Mouse (Mus musculus) regulatory T cell (primary cell): ENCODE measurements around the gene Sumf1.

ENCODE experiments used
- in situ Hi-C: fragments of 300-600 bp; cut with MboI, MseI; formaldehyde crosslinking; loops from one replicate; pipeline ENCODE4 v1.15.1; 2025; ENCODE audit warnings: high pct_unique_total_duplicates

Gene Sumf1

DNA sequence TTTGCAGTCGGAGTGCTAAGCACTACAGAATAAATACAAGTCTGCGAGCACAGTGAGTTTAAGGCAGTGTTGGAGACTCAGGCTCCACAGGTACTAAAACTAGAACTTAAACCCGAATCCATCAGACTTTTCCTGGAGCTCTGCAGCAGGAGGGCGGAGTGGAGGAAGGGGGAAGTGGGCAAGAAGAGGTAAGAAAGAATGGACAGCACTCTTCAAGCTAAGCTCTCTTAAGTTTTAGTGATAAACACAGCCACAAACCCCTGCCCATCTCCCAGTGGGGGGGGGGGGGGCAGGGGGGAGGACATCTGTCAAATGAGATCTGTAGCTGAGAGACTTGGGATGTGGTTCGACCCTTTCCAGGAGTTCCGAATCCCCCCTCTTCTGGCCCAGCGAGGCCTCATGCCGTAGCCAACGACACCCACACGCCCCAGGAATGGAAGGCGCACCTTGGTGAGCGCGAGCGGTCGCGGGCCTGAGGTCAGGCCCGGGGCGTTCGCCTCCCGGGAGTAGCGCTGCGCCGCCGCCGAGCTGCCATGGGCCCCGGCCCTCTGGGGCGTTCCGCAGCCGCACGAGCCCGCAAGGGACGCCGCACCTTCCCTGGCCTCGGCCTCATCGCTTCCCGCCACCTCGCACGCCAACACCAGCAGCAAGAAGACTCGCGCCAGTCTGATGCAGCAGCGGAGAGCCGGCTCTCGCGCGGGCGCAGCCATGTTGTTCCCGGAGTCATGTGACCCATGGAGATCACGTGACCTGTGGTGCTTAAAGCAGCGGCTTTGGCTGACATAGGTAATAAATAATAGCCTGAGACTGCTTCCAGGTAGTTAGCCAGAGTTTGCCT lies at the start of gene Sumf1:
Sumf1 (minus strand) TSS at position 736 of the 838 bp plus-strand sequence.
- in situ Hi-C loops: loop anchor here (25.0 kb wide), 1 partner anchor 1398 kb away; no protein-coding TSS in a partner anchor

DNA sequence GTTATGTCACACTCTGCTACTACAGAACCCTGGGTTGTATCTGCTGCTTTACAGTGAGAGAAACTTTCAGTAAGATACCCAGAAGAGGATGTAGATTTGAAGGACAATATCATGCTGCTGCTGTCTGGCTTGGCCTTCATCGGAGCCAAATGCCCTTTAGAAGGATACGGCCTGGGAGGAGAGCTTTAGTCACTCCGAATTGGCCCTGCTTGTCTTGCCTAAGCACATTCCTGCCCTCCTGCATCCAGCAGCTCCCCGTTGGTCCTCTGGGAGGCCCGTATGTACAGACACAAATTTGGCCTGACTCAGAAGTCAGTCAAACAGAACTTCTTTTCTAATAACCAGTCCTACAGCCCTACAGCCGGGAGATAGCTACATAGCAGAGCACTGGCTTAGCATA lies 49.2 kb upstream of the Sumf1 start:
- in situ Hi-C loops: no loop called here

GRCm38 (mm10) chr6:108233070-108233469 lies 47.7 kb upstream of the Sumf1 start:
- in situ Hi-C loops: no loop called here

DNA sequence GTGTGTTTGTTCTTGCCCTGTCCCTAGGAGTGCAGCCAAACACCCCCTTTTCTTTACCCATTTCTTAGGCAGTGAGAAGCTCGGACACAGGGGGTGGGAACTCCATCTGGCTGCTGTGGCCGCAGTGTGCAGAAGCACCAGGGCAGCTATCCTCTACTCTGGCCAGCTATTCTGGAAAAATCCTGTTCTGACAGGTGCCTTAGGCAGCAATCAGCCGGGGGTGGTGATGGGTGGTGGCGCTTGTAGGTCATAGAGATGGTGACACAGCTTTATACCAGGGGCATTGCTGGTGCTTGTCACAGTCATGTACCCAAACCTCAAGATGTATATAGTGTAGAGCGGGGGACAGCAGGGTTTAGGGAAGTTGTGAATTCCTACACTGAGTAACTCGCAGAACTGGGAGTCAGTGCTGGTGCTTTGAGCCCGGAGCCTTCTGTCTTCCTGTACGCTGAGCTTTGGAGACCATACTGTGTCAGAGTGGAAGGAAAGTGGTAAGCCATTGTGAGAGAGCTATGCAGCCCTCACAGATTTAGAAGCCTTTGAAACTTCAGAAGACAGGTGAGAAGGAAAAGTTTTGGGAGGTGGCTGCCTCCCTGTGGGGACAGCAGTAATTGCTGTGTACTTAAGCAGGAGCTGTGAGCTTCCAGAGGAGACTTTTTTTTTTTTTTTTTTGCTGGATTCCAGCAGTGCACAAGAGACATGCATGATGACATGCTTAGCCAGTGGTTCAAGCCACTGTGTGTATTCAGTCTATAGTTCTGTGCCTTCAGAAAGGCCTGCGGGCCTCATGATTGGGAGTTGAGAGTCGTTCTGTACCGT lies 46.7 kb upstream of the Sumf1 start:
- in situ Hi-C loops: no loop called here

DNA sequence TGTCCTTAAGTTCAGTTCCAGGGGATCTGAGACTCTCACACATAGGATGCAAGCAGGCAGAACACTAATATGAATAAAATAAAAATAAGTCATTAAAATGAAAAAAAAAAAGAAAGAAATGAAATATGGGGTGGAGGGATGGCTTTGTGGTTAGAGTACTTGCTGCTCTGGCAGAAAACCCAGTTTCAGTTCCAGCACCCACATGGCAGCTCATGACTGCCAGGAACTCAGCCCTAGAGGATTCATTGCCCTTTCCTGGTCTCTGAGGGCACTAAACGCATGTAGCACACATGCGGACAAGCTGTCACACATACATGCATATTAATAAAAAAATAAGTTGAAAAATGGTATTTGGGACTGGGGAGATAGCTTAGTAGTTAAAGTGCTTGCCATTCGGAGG lies 45.2 kb upstream of the Sumf1 start:
- in situ Hi-C loops: no loop called here

GRCm38 (mm10) chr6:108228601-108229000 lies 43.2 kb upstream of the Sumf1 start:
- in situ Hi-C loops: no loop called here

DNA sequence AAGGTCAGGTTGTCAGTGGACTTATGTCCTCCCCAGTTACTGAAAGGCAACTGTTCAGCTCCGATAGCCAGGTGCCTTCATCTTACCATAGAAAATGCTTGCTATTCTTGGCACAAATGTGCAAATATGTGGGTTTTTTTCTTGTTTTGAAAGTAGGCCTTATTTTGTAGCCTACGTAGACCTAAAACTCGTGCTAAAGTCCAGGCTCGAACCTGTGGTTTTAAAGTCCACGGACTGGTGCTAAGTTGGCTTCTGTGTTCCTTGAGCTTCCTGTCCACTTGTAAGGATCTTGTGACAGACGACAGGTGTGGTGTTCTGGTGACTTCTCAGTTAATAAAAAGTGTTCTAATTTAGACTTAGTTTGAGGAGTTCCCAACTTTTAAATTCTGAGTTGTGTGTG lies 42.7 kb upstream of the Sumf1 start:
- in situ Hi-C loops: no loop called here

DNA sequence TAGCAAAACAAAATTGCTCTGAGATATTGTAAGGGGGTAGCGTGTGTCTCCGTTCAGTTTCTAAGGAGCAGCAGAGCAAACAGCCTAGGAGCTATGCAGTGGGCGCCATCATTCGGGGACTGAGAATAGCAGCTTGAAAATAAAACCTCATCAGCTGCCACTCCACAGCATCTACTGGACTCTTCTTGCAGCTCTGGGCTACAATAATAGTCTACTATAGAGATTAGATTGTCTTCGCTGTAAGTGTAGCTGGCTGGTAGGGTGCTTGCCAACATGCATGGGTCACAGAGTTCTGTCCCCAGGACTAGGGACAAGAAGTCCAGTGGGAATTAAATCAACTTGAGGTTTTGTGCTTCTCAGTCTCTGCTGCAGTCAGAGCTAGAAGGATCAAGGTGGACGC lies 42.1 kb upstream of the Sumf1 start:
- in situ Hi-C loops: no loop called here

DNA sequence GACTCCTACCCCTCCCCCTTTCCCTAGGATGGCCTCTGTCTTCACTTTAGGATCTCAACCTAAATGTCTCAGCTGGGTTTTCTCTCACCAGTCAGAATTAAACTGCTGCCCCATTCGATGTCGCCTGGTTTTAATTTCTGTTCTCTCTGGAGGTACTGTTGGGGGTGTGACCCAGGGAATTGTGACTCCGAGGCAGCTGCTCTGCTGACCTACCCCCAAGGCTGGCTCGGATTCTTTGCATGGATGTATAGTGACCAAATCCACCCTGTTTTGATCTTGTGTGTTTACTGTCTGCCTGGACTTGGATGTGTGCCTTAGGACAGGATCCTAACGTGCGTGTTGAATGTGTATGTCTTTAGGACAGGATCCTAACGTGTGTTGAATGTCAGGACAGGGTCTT lies 40.8 kb upstream of the Sumf1 start:
- in situ Hi-C loops: no loop called here

DNA sequence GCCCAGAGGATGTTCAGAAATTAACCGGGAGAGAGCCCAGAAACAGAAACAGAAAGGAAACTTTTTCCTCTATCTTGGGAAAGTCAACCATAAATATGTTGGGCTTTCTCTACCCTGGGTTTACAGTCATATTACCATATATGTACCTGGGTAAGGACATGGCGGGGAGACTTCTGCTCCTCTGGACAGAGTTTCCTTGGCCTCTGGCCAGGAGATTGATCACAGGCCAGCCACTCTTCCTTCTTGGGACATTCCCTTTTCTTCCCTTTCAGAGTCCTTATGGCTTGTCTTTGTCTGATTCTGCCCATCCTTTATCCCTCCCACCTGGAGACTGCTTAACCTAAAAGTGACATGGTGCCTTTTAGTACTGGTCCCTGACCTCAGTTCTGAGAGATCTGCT lies 39.6 kb upstream of the Sumf1 start:
- in situ Hi-C loops: no loop called here

DNA sequence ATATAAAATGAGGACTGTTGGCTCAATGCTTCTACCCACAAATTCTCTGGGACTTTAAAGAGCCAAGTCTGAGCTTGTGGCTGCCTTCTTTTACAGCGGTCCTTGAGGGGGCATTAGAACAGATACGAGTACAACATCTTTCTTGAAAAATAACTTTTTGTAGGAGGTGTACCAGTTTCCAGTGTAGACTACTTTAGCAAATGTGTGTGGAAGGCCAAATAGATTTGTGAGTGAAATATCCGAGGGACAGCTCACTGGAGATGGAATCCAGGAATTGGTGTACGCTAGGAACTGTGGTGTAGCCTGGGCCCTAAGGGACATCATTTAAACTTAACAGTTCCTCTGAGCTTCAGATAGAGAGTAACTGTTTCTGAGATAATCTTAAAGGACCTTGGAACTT lies 39.0 kb upstream of the Sumf1 start:
- in situ Hi-C loops: no loop called here

DNA sequence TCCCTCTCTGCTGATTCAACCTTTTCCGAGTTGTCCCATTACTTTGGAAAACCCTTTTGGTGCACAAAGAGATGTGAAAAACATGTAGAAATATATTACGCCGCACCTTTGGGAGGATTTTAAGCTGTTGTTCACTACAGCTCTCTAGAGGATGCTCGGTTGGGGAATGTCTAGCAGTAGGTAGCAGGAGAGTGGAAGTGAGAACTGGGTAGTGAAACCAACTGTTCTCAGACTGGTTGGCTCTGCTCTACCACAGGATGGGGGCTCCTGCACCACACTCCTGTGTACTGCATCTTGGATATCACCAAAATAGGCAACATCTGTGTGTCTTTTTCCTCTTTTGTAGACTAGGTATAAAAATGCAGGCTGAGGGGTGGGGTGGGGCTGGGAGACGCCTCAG lies 37.5 kb upstream of the Sumf1 start:
- in situ Hi-C loops: no loop called here

- in situ Hi-C loops: no loop called here
These were observed 37.1 kb upstream of the Sumf1 start for GRCm38 (mm10) chr6:108222435-108222834.

DNA sequence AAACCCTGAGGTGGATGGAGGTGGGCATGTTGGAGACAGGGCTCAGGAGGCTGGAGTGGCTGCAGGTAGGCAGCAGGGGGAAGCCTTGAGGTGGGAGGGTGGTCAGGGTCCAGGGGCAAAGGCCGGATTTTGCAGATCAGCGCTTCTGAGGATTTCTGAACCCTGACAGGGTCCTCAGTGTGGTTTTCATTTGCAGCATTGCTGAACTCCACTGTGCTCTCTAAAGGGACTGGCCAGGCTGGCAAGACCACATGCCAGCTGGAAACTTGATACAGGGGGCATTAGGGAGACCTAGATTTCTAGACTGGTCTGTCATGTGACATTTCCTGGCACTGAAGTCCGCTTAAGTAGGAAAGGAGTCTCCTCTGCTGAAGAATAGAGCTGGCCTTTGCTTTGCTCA lies 32.6 kb upstream of the Sumf1 start:
- in situ Hi-C loops: no loop called here

GRCm38 (mm10) chr6:108216832-108217231 lies 31.4 kb upstream of the Sumf1 start:
- in situ Hi-C loops: no loop called here

DNA sequence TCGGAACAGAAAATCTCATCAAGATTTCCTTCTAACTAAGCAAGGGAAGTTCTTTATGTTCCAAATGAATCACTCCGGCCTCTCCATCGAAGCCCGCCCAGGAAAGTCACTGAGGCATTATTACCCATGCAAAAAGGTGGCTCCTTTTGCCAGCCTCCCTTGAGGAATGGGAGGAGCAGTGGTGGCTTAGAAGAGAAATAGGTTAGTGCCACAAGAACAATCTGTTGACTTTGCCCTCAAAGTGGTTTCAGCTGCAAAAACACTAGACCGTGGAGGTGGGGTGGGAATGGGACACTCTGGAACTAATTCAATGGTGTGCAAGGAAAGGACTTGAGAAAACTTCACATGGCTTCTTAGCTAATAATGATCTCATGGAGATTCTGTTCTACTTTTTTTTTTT lies 30.7 kb upstream of the Sumf1 start:
- in situ Hi-C loops: no loop called here

DNA sequence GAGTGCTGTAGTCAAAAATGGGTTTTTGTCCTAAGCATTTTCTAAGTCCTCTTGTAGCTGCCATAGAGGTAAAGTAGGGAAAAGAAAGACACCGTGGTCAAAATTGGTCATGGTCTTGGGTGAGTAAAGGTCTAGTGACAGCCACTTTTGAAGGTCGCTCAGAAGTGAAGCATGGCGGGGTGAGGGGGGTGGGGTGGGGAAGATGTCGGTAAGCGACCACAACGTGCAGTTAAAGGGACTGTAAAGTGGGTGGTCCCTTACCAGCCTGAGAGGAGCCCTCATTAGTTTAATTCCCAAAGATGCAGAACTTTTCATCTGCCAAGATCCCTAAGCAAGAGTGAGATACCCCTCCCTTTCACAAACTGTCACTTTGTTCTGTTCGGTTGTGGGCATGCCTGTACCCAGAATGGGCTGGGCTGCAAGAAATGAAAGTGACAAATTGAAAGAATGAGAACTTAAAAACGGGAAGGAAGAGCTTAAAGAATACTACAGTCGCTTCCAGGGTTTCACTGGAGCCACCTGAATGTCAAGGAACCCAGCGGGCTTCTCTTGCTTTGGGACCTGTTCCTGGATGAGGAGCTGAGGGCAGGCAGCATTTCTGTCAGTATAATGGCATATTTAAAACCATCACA lies 29.0 kb upstream of the Sumf1 start:
- in situ Hi-C loops: no loop called here

DNA sequence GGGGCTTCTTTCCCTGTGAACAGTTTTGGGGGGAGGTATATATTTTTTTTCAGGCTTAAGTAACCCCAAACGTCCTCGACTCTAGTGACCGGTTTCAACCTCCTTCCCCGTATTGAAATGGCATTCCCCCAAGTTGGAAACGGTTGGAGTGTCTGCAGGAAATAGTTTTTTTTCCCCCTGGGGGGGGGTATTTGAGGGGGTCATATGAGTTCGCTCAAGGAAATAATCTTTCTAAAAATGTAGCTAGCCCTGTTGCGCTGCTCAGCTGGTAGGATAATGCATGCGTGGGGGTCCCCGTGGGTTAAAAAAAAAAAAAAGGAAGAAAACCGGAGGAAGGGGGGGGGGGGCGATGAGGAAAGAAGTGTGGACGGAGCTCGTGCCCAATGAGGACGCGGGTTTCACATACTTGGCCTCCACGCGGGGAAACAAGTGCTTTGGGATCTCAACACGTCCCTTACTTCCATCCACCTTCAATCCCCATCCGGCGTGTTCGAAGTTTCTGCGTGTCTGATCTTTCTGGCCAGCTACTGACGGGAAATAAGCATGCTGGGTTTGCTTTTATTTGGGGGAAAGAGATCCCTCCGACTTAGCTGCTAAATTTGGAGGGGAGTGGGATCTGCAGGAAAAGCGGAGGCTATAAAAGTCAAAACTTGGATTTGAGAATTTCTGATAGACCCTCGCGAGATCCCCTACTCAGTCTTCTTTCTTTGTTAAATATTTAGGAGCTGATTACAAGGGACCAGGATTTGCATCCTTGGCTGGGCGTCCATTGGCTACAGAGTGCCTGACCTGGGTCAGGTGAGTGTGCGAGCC lies 28.3 kb upstream of the Sumf1 start:
- in situ Hi-C loops: no loop called here

- in situ Hi-C loops: no loop called here
These were observed 27.5 kb upstream of the Sumf1 start, which contains the start of gene Itpr1 for GRCm38 (mm10) chr6:108212881-108213295. Gene Itpr1 (plus strand): TSS chr6:108213096.

- in situ Hi-C loops: no loop called here
These were observed 26.8 kb upstream of the Sumf1 start for GRCm38 (mm10) chr6:108211896-108212880.
